Mouse (Mus musculus) midbrain, embryonic 13.5 days (tissue): ENCODE results near the gene Kcnq5. TPM values are rescaled to one million over a fixed set of nuclear protein-coding genes. Genes with fewer than 3 reads are reported as not detected.
"Not testable (repeated sequence)": the region's sequence is repeated elsewhere in the genome, so short reads cannot be mapped to it uniquely, and the experiment has no call there.

Source experiments
- ATAC-seq: fragments of 200-750 bp; cut with Nextera tagmentation; 2 replicates; pipeline ENCODE4 v1.8.0; 2017; ENCODE audit warnings: mild to moderate bottlenecking, moderate TSS enrichment, moderate library complexity
- H3K27ac ChIP-seq: fragments of 300-500 bp; sonication (generic); 2 replicates; pipeline ENCODE4 v1.5.1; 2015; ENCODE audit warnings: inconsistent platforms, mild to moderate bottlenecking, moderate library complexity
- H3K27me3 ChIP-seq: fragments of 300-500 bp; sonication (generic); 2 replicates; pipeline ENCODE4 v1.6.1; 2015; ENCODE audit warnings: mild to moderate bottlenecking, inconsistent platforms
- H3K36me3 ChIP-seq: fragments of 300-500 bp; sonication (generic); 2 replicates; pipeline ENCODE4 v1.6.1; 2015; ENCODE audit warnings: mild to moderate bottlenecking, inconsistent platforms
- H3K4me1 ChIP-seq: fragments of 300-500 bp; sonication (generic); replicated peaks from 2 replicates; pipeline ENCODE4 v1.6.1; 2015; ENCODE audit warnings: inconsistent platforms
- H3K4me2 ChIP-seq: fragments of 300-500 bp; sonication (generic); replicated peaks from 2 replicates; pipeline ENCODE4 v1.6.1; 2015; ENCODE audit warnings: moderate library complexity, mild to moderate bottlenecking, inconsistent platforms
- H3K4me3 ChIP-seq: fragments of 300-500 bp; sonication (generic); replicated peaks from 2 replicates; pipeline ENCODE4 v1.5.1; 2015; ENCODE audit warnings: mild to moderate bottlenecking, inconsistent platforms
- H3K9ac ChIP-seq: fragments of 300-500 bp; sonication (generic); replicated peaks from 2 replicates; pipeline ENCODE4 v1.6.1; 2015; ENCODE audit warnings: mild to moderate bottlenecking, inconsistent platforms
- H3K9me3 ChIP-seq: fragments of 300-500 bp; sonication (generic); 2 replicates; pipeline ENCODE4 v1.6.1; 2016; ENCODE audit warnings: mild to moderate bottlenecking, inconsistent platforms
- WGBS: fragments of 180-500 bp; shearing (Covaris S2); methylation state at CpG from one replicate; pipeline ENCODE4 v1.1.7; 2015; 5-methylcytosine and 5-hydroxymethylcytosine counted together
- polyA plus RNA-seq: library from polyadenylated mRNA; unstranded; fragments of >200 nt; fragmentation: Nextera tagmentation; extraction: Ambion mirVana; gene quantifications from 2 replicates; pipeline ENCODE4 v1.2.1, GENCODE M21; 2015

Gene Kcnq5
- polyA plus RNA-seq, 1 experiment from 2014 or later, result 1.0 TPM

GRCm38 (mm10) chr1:21616666-21617065, 345.1 kb downstream of the Kcnq5 start:
- ATAC-seq, result no peak
- 61% methylated on average over 4 of the region's 4 CpGs for WGBS
- Histone ChIP-seq H3K27ac (no peak overlapping the region), H3K4me1 (no peaks in the 10 kb centered on the region), H3K4me2 (no peak overlapping the region), H3K36me3 (no peaks in the 10 kb centered on the region), H3K27me3 (no peaks in the 10 kb centered on the region), H3K9me3 (no peaks in the 10 kb centered on the region), H3K4me3 (no peak overlapping the region), H3K9ac (no peak overlapping the region)

- Histone ChIP-seq H3K27me3 (no peaks in the 10 kb centered on the region), H3K4me3 (no peak overlapping the region), H3K4me1 (no peaks in the 10 kb centered on the region), H3K27ac (no peak overlapping the region), H3K36me3 (no peaks in the 10 kb centered on the region), H3K9ac (no peak overlapping the region), H3K4me2 (no peak overlapping the region), H3K9me3 (no peaks in the 10 kb centered on the region)
- WGBS, result 82% methylated on average over 2 of the region's 2 CpGs
- no peak for ATAC-seq
Observed at GRCm38 (mm10) chr1:21613933-21614332, 347.8 kb downstream of the Kcnq5 start.

GRCm38 (mm10) chr1:21604003-21604402, 357.7 kb downstream of the Kcnq5 start:
- no peak overlapping the region for H3K4me3 ChIP-seq
- WGBS, result 87% methylated on average over 4 of the region's 4 CpGs
- H3K9ac ChIP-seq, result no peak overlapping the region
- H3K9me3 ChIP-seq, result no peaks in the 10 kb centered on the region
- H3K4me2 ChIP-seq, result no peak overlapping the region
- H3K36me3 ChIP-seq, result no peaks in the 10 kb centered on the region
- no peaks in the 10 kb centered on the region for H3K4me1 ChIP-seq
- no peak for ATAC-seq
- no peak overlapping the region for H3K27ac ChIP-seq
- no peaks in the 10 kb centered on the region for H3K27me3 ChIP-seq

GRCm38 (mm10) chr1:21602567-21602966, 359.2 kb downstream of the Kcnq5 start:
- no peak overlapping the region for H3K9ac ChIP-seq
- no peak for ATAC-seq
- H3K36me3 ChIP-seq, result no peaks in the 10 kb centered on the region
- no peaks in the 10 kb centered on the region for H3K9me3 ChIP-seq
- no peak overlapping the region for H3K4me3 ChIP-seq
- H3K27ac ChIP-seq, result no peak overlapping the region
- H3K4me2 ChIP-seq, result no peak overlapping the region
- H3K4me1 ChIP-seq, result no peaks in the 10 kb centered on the region
- H3K27me3 ChIP-seq, result no peaks in the 10 kb centered on the region

GRCm38 (mm10) chr1:21600606-21601005, 361.1 kb downstream of the Kcnq5 start:
- no peak overlapping the region for H3K9ac ChIP-seq
- H3K27ac ChIP-seq, result no peak overlapping the region
- no peaks in the 10 kb centered on the region for H3K9me3 ChIP-seq
- no peak for ATAC-seq
- no peaks in the 10 kb centered on the region for H3K27me3 ChIP-seq
- H3K4me1 ChIP-seq, result no peaks in the 10 kb centered on the region
- 69% methylated on average over 4 of the region's 4 CpGs for WGBS
- no peak overlapping the region for H3K4me2 ChIP-seq
- H3K4me3 ChIP-seq, result no peak overlapping the region
- H3K36me3 ChIP-seq, result no peaks in the 10 kb centered on the region

- 59% methylated on average over 4 of the region's 4 CpGs for WGBS
Observed at GRCm38 (mm10) chr1:21593872-21594271, 367.9 kb downstream of the Kcnq5 start.

GRCm38 (mm10) chr1:21567397-21567796, 394.3 kb downstream of the Kcnq5 start:
- not testable (repeated sequence) for H3K27me3 ChIP-seq, H3K4me2 ChIP-seq, H3K4me1 ChIP-seq, H3K27ac ChIP-seq, H3K4me3 ChIP-seq, H3K36me3 ChIP-seq, H3K9ac ChIP-seq, H3K9me3 ChIP-seq, ATAC-seq
- WGBS, result 92% methylated on average over 2 of the region's 2 CpGs

More at GRCm38 (mm10) chr1:21593872-21594271, 367.9 kb downstream of the Kcnq5 start:
- Histone ChIP-seq H3K27me3 (no peaks in the 10 kb centered on the region), H3K27ac (no peak overlapping the region), H3K4me2 (no peak overlapping the region), H3K4me3 (no peak overlapping the region), H3K9me3 (no peaks in the 10 kb centered on the region), H3K4me1 (no peaks in the 10 kb centered on the region), H3K36me3 (no peaks in the 10 kb centered on the region), H3K9ac (no peak overlapping the region)
- no peak for ATAC-seq

- ATAC-seq, result no peak
- no peak overlapping the region for H3K9ac ChIP-seq
- H3K27ac ChIP-seq, result no peak overlapping the region
- no peaks in the 10 kb centered on the region for H3K36me3 ChIP-seq
- no peaks in the 10 kb centered on the region for H3K9me3 ChIP-seq
- no peak overlapping the region for H3K4me3 ChIP-seq
- no peaks in the 10 kb centered on the region for H3K27me3 ChIP-seq
- WGBS, result 82% methylated on average over 6 of the region's 6 CpGs
- H3K4me1 ChIP-seq, result no peaks in the 10 kb centered on the region
- no peak overlapping the region for H3K4me2 ChIP-seq
Observed at GRCm38 (mm10) chr1:21554630-21555029, 407.1 kb downstream of the Kcnq5 start.

- H3K4me2 ChIP-seq, result no peak overlapping the region
Observed at GRCm38 (mm10) chr1:21552715-21553114, 409.0 kb downstream of the Kcnq5 start.

GRCm38 (mm10) chr1:21543909-21544308, 417.8 kb downstream of the Kcnq5 start:
- no peak overlapping the region for H3K4me3 ChIP-seq

More at GRCm38 (mm10) chr1:21552715-21553114, 409.0 kb downstream of the Kcnq5 start:
- Histone ChIP-seq H3K27ac (no peak overlapping the region), H3K9me3 (no peaks in the 10 kb centered on the region), H3K9ac (no peak overlapping the region), H3K36me3 (no peaks in the 10 kb centered on the region), H3K4me3 (no peak overlapping the region), H3K4me1 (no peaks in the 10 kb centered on the region), H3K27me3 (no peaks in the 10 kb centered on the region)
- 92% methylated on average over 2 of the region's 2 CpGs for WGBS
- no peak for ATAC-seq

GRCm38 (mm10) chr1:21539486-21539885, 422.3 kb downstream of the Kcnq5 start:
- no peaks in the 10 kb centered on the region for H3K4me1 ChIP-seq
- H3K9me3 ChIP-seq, result no peaks in the 10 kb centered on the region
- H3K4me3 ChIP-seq, result no peak overlapping the region
- 76% methylated on average over 2 of the region's 2 CpGs for WGBS
- H3K27me3 ChIP-seq, result no peaks in the 10 kb centered on the region
- ATAC-seq, result no peak
- H3K4me2 ChIP-seq, result no peak overlapping the region
- H3K36me3 ChIP-seq, result no peaks in the 10 kb centered on the region
- H3K27ac ChIP-seq, result no peak overlapping the region
- H3K9ac ChIP-seq, result no peak overlapping the region

More at GRCm38 (mm10) chr1:21543909-21544308, 417.8 kb downstream of the Kcnq5 start:
- H3K27me3 ChIP-seq, result no peaks in the 10 kb centered on the region
- no peak for ATAC-seq
- no peak overlapping the region for H3K4me2 ChIP-seq
- no peak overlapping the region for H3K27ac ChIP-seq
- H3K4me1 ChIP-seq, result no peaks in the 10 kb centered on the region
- H3K9ac ChIP-seq, result no peak overlapping the region
- no peaks in the 10 kb centered on the region for H3K36me3 ChIP-seq
- no peaks in the 10 kb centered on the region for H3K9me3 ChIP-seq

GRCm38 (mm10) chr1:21530823-21531222, 430.9 kb downstream of the Kcnq5 start:
- Histone ChIP-seq H3K36me3 (no peaks in the 10 kb centered on the region), H3K27me3 (no peaks in the 10 kb centered on the region), H3K4me1 (0 out of 2 replicates have a peak, but pooled peaks cover 3% of the 10 kb centered on the region), H3K9me3 (no peaks in the 10 kb centered on the region), H3K27ac (no peak overlapping the region), H3K4me2 (no peak overlapping the region), H3K9ac (no peak overlapping the region), H3K4me3 (no peak overlapping the region)
- WGBS, result 82% methylated on average over 1 of the region's 1 CpGs
- no peak for ATAC-seq

GRCm38 (mm10) chr1:21521995-21522394, 439.7 kb downstream of the Kcnq5 start:
- Histone ChIP-seq H3K27me3 (no peaks in the 10 kb centered on the region), H3K36me3 (no peaks in the 10 kb centered on the region), H3K4me2 (no peak overlapping the region), H3K9me3 (no peaks in the 10 kb centered on the region), H3K9ac (no peak overlapping the region), H3K27ac (no peak overlapping the region), H3K4me1 (no peaks in the 10 kb centered on the region), H3K4me3 (no peak overlapping the region)
- no peak for ATAC-seq
- WGBS, result 83% methylated on average over 10 of the region's 10 CpGs
